Mouse (Mus musculus) frontal cortex, postnatal 36 days (tissue): Measurements from ENCODE around the gene Fgfr2.
A peak's percentile ranks its signal among the peaks of the same experiment; 100 is the strongest.

Experiments used
- DNase-seq, 2 experiments: peaks; one replicate each; pipeline ENCODE4 v3.0.0; 2022; ENCODE audit warnings: low spot score in 2 of 2

Gene Fgfr2

GRCm38 (mm10) chr7:133123244-133123998 is at the start of gene Fgfr2:
Gene Fgfr2 (minus strand): TSS chr7:133123350.
- DNase-seq, result peak; percentile 18 to 29

DNA sequence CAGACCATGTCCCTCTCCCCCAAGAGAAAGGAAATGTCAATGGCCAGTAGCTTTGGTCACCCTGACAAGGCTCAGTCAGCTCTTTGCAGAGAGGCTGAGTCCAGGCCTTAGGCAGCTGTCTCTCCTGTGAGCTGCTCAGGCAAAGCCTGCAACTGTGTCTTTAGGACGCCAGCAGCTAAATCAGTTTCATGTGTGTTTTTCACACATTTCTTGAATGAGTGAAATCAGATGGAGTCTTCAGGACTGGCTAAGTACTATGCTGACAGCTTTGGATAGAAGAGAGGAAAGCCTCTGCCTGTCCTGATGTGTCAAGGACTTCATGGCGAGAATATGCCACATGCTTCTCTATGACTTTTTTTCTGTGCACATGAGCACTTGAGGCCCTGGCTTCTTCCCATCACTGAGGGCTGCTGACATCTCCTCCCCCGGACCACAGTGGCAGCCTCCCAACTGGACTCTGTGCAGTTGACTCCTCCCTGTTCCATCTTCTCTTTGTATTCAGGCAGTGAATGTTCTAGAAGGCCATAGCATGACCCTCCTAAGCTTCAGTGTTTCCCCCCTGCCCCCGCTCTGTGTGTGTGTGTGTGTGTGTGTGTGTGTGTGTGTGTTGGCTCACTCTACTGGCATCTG is 48.4 kb upstream of the Fgfr2 start:
- DNase-seq, result no peak

- no peak for DNase-seq
Measured at GRCm38 (mm10) chr7:133168928-133169327, 45.8 kb upstream of the Fgfr2 start.

DNA sequence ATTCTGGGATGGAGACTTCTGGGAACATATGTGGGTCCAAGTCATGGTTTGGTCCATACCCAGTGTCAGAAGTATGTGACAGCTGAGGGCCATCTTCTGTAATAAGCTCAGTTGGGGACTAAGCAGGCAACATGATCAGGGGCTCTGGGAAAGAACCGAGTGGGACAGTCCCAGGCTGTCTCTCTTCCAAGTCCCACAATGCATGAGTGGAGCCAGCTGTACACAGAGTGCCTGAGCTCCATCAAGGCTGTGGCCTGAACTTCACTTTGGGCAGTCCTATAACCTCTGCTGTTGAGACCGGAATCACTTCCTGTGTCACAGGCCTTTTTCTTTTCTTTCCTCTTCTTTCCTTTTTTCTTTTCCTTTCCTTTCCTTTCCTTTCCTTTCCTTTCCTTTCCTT is 44.8 kb upstream of the Fgfr2 start:
- no peak for DNase-seq

DNA sequence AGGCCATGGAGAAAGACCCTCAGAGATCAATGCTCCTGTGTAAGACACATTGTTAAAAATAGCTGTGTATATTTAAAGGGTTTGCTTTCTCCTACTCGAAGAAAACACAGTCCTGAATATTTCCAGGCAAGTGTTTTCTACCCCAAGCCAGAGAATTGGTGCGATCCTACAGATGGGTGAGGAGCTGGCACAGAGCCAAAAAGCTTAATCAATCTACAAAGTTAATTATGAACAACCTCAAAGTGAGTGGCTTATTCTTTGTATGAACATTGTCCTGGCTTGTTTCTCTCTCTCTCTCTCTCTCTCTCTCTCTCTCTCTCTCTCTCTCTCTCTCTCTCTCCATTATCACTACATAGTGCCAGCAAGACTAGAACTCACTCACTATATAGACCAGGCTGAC is 41.6 kb upstream of the Fgfr2 start:
- no peak for DNase-seq

- no peak for DNase-seq
Measured at GRCm38 (mm10) chr7:133163011-133163410, 39.9 kb upstream of the Fgfr2 start.

GRCm38 (mm10) chr7:133162131-133162530 is 39.0 kb upstream of the Fgfr2 start:
- no peak for DNase-seq

GRCm38 (mm10) chr7:133161362-133162080 is 38.4 kb upstream of the Fgfr2 start:
- no peak for DNase-seq

DNA sequence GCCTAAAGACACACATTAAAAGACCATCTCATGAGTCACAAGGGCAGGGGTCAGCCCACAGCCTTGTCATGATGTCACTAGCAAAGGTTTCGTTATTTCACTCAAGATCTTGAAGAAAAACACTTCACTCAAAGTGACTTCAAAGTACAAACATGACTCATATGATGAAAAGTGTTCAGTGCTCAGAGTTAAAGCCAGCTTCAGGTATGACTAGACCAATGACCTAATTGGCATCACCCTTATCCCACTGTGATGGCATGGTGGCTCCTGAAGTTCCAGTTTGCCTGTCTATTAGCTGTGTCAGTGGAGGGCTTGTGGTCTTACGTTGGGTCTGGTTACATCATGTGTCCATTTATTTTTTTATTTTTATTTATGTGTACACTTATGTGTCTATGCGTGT is 36.4 kb upstream of the Fgfr2 start:
- no peak for DNase-seq

GRCm38 (mm10) chr7:133155621-133156020 is 32.5 kb upstream of the Fgfr2 start:
- no peak for DNase-seq

DNA sequence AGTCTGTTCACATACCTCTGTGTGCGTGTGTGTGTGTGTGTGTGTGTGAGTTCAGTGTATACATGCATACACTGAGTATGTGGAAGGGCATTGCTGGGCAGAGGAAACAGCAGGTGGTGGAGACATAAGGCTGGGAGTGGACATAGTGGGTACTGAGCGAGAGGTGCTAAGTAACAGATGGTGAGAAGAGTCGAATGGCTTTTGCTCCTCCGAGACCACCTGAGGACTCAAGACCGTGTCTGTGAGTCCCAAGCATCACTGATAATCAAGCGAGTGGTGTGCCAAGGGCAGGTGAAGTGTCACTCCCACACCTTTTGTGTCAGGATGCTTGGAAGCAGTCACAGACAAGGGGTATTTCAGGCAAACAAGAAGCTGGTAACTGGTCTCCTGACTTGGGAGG is 31.7 kb upstream of the Fgfr2 start:
- no peak for DNase-seq

DNA sequence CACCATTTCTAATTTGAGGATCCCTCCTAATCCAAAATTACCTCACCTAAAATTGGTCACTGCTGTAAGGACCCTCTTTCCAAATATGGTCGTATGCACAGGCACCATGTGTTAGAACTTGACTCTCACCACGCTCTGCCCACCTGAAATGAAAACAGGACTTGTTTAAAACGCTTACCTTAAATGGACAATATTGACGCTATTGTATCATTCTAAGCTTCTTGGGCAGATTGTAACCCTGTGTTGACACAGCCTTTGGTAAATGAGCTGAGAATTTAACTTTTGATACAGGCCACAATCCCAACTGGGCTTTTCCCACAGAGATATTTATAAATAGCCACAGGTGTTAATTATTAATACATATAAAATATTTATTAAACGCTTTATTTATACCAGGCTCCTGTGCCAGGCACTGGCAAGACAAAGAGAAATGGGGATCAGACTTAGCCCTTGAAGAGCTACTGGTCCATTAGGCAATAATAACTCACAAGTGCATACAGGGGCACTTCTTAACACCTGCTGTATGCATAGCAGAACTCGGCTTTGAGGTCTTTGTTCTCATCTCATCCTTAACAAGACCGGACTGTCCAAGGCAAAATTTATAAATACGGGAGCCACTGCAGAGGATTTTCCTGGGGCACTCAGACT is 16.7 kb upstream of the Fgfr2 start:
- no peak for DNase-seq

DNA sequence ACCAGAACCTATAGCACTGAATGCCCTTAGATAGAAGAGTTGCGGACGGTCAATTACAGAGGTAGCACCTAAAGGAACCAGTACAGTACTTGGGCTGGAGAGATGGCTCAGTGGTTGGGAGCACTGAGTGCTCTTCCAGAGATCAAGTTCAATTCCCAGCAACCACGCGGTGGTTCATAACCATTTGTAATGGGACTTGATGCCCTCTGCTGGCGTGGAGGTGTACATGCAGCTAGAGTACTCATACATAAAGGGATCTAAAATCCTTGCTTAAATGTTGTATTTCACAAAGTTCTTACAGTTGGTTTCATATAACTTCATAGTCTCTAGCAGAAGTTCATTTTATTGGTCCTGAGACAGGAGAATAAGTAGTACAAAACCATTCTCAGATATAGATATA is 10.4 kb upstream of the Fgfr2 start:
- DNase-seq, result no peak

- DNase-seq, result no peak
Measured at GRCm38 (mm10) chr7:133132702-133133101, 9.6 kb upstream of the Fgfr2 start.

GRCm38 (mm10) chr7:133124701-133125485 is 1.7 kb upstream of the Fgfr2 start:
- DNase-seq, result no peak

GRCm38 (mm10) chr7:133123999-133124700 is 1.0 kb upstream of the Fgfr2 start, which contains the start of gene Ctbp2:
Gene Ctbp2 (minus strand): TSS chr7:133124354.
- DNase-seq, result peak; percentile 43 to 53

DNA sequence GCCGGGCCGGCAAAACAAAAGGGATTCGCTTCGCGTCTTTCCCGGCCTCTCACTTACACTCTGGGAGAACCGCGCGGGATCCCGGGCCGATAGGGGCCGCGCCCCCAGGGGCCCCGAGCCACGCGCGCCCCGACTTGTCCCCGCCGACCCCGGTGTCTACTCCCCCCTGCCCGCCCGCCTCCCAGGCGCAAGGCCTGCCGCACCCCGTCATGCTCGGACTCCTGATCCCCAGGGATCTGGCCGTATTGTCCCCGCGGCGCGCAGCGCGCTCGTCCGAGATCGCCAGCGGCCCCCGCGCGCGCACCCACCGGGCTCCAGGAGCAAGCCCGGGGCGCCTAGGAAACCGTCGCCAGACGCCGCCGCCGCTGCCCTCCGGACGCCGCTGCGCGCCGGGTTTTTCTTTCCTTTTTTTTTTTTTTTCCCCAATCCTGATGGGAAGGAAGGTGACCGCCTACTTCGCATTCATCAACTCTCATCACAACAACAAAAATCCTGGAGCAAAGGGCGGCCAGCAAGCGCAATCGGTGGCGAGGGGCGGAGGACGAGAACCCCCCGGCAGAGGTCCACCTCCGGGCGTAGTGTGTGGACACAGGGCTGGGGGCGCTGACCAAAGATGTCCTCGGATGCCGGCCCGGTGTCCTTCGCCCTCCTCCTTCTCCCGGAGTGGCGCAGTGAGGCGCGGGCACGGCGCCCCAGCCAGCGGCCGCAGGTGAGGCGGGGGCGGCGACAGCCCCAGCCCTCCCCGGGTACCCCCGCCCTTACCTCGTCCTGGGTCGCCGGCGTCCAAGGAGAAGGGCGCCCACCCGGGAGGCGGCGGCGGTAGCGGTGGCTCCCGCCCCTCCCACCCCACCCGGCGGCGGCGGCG is 539 bp downstream of the Fgfr2 start:
- peak; percentile 13 to 30 for DNase-seq

GRCm38 (mm10) chr7:133121661-133122378 is 1.3 kb downstream of the Fgfr2 start:
- DNase-seq, result peak in 1 of 2 experiments; percentile 35

- no peak for DNase-seq
Measured at GRCm38 (mm10) chr7:133121080-133121607, 2.0 kb downstream of the Fgfr2 start.
